Mouse (Mus musculus) liver, embryonic 16.5 days (tissue): Measurements from ENCODE around the gene Ociad1. TPM values are rescaled to one million over a fixed set of nuclear protein-coding genes. Genes with fewer than 3 reads are reported as not detected.

Experiments
- ATAC-seq: fragments of 200-750 bp; cut with Nextera tagmentation; 2 replicates; pipeline ENCODE4 v1.8.0; 2017; ENCODE audit warnings: low read depth, mild to moderate bottlenecking, moderate number of reproducible peaks, moderate library complexity
- H3K27ac ChIP-seq: fragments of 300-500 bp; sonication (generic); 2 replicates; pipeline ENCODE4 v1.5.1; 2014; ENCODE audit warnings: mild to moderate bottlenecking, low read length
- H3K27me3 ChIP-seq: fragments of 300-500 bp; sonication (generic); 2 replicates; pipeline ENCODE4 v1.6.1; 2014; ENCODE audit warnings: low read depth, low read length, mixed read lengths; ENCODE audit not compliant: control insufficient read depth, insufficient read depth
- H3K36me3 ChIP-seq: fragments of 300-500 bp; sonication (generic); 2 replicates; pipeline ENCODE4 v1.6.1; 2014; ENCODE audit warnings: mild to moderate bottlenecking; ENCODE audit not compliant: control insufficient read depth, insufficient read depth
- H3K4me1 ChIP-seq: fragments of 300-500 bp; sonication (generic); 2 replicates; pipeline ENCODE4 v1.6.1; 2014; ENCODE audit warnings: low read depth, low read length, mixed read lengths; ENCODE audit not compliant: control insufficient read depth
- H3K4me2 ChIP-seq: fragments of 300-500 bp; sonication (generic); 2 replicates; pipeline ENCODE4 v1.6.1; 2014; ENCODE audit warnings: low read depth, low read length, mixed read lengths
- H3K4me3 ChIP-seq: fragments of 300-500 bp; sonication (generic); 2 replicates; pipeline ENCODE4 v1.5.1; 2014; ENCODE audit warnings: low read depth, mild to moderate bottlenecking, low read length
- H3K9ac ChIP-seq: fragments of 300-500 bp; sonication (generic); 2 replicates; pipeline ENCODE4 v1.6.1; 2014; ENCODE audit warnings: low read depth, low read length
- H3K9me3 ChIP-seq: fragments of 300-500 bp; sonication (generic); replicated peaks from 2 replicates; pipeline ENCODE4 v1.6.1; 2016; ENCODE audit warnings: low read length; ENCODE audit not compliant: control insufficient read depth
- WGBS: fragments of 180-500 bp; shearing (Covaris S2); extraction: QIAGEN DNeasy Blood & Tissue Kit; methylation state at CpG from one replicate; pipeline ENCODE4 v1.1.7; 2014; ENCODE audit not compliant: insufficient replicate concordance; 5-methylcytosine and 5-hydroxymethylcytosine counted together
- polyA plus RNA-seq: library from polyadenylated mRNA; unstranded; fragments of >200 nt; fragmentation: Nextera tagmentation; extraction: Ambion mirVana; gene quantifications from 2 replicates; pipeline ENCODE4 v1.2.1, GENCODE M21; 2015

The Ociad1 gene
- polyA plus RNA-seq, 1 experiment from 2014 or later, result 108 TPM

DNA sequence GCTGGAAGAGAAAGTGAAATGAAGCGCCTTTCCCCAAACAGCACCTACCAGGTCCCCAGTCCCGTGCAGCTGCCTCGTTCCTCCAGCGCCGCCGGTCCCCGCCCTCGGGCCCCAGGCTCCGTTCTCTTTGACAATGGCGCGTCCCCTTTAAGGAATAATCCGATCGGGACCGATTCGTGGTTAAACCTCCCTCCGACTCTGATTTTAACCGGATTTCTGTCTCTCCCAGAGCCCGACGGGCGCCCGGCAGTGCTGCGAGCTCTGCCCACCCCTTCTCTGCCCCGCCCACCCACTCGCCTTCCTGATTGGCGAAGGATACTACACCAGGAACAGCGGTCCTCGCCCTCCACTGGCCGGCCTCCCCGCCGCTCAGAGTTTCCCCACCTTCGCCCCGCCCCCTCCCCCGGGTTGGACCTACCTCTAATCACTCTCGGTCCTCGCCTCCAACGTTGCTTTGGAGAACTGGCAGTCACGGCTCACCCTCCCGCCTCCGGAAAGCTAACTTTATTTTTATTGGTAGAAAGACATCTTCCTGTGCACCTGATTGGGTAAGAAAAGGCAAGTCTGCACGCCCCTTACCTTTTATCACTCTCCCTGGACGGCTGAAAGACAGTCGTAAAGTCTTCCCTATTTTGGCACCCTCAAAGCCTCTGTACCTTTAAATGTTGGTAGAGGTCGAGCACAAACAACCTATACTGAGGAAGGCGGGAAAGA is 36.1 kb upstream of the Ociad1 start, which contains the start of gene Fryl:
Gene Fryl, minus strand, starts transcription at position 268 of the 714 bp plus-strand sequence.
- Histone ChIP-seq H3K9me3 (no peaks in the 10 kb centered on the region), H3K4me3 (peak within 1 kb of the TSS; percentile 98), H3K27ac (peak within 1 kb of the TSS; percentile 93), H3K4me1 (peaks cover 39% of the 10 kb centered on the region), H3K27me3 (no peaks in the 10 kb centered on the region), H3K4me2 (peak within 1 kb of the TSS; percentile 96), H3K9ac (peak within 1 kb of the TSS; percentile 91), H3K36me3 (no peaks in the 10 kb centered on the region)
- under 1% methylated on average over 43 of the region's 44 CpGs for WGBS
- peak; percentile 97 for ATAC-seq

DNA sequence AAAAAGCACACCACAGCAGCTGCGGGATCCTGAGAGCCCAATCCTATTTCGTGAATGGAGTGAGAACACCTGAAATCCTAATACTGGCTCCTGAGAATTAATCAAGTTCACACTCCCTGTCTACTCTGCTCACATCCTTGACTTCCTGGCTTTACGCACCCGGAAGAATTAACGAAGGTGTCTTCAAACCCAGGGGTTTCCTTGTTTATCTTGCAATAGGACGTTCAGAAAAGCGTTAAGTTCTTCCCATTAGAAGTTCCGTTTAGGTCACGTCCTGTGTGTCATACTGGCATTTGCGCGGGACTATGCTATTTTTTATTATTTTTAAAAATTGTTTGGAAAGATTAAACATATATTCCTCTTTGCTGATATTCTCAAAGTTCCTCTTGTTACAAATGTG is 35.5 kb upstream of the Ociad1 start:
- Histone ChIP-seq H3K9me3 (no peaks in the 10 kb centered on the region), H3K4me2 (peak overlapping the region; percentile 96), H3K27ac (peak overlapping the region; percentile 90), H3K27me3 (no peaks in the 10 kb centered on the region), H3K9ac (peak overlapping the region; percentile 72), H3K4me3 (peak overlapping the region; percentile 98), H3K4me1 (peaks cover 36% of the 10 kb centered on the region), H3K36me3 (no peaks in the 10 kb centered on the region)
- under 1% methylated on average over 11 of the region's 11 CpGs for WGBS
- no peak for ATAC-seq

DNA sequence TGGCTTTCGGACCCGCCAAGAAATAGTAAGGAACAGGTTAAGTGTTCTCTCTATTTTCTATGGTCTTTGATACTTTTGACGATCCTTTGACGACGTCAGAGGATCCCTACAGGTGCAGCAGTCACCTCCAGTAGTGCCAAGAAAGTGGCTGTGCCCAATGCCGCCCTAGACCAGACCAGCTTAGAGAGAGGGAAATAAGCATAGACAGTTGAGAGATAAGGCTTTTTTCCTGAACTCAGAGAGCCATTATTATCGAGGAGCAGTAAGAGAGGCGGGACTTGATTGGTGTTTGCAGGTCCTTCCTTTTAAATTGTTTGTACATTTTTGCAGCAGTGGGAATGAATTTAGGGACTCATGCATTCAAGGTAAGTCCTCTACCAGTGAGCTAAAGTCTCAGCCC is 34.9 kb upstream of the Ociad1 start:
- no peak for ATAC-seq
- peak overlapping the region; percentile 98 for H3K4me3 ChIP-seq

DNA sequence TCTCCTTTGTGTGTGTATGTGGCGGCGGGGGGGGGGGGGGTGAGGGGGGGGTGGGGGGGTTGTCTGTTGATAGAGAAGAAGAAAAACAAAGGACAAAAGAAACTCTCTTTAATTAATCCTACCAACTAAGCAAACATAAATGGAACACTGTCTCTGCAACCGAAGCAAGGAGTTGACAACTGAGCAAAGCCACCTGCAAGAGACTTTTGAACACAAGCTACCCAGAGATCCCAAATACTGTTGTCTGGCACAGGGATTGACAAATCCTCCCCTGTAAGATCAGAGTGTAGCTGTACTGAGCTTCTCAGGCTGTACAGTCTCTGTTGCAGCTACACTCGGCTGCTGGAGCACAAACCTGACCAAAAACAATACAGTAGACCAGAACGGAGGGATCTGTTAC is 28.5 kb upstream of the Ociad1 start:
- Histone ChIP-seq H3K4me2 (no peak overlapping the region), H3K27me3 (no peaks in the 10 kb centered on the region), H3K4me1 (no peaks in the 10 kb centered on the region), H3K9ac (no peak overlapping the region), H3K36me3 (no peaks in the 10 kb centered on the region), H3K9me3 (no peaks in the 10 kb centered on the region), H3K27ac (no peak overlapping the region), H3K4me3 (no peak overlapping the region)
- 63% methylated on average over 4 of the region's 5 CpGs for WGBS
- no peak for ATAC-seq

More for the DNA sequence above, 34.9 kb upstream of the Ociad1 start:
- Histone ChIP-seq H3K9ac (peak overlapping the region; percentile 72), H3K4me1 (peaks cover 30% of the 10 kb centered on the region), H3K36me3 (no peaks in the 10 kb centered on the region), H3K27me3 (no peaks in the 10 kb centered on the region), H3K4me2 (peak overlapping the region; percentile 96), H3K27ac (peak overlapping the region; percentile 90), H3K9me3 (no peaks in the 10 kb centered on the region)
- 22% methylated on average over 8 of the region's 8 CpGs for WGBS

DNA sequence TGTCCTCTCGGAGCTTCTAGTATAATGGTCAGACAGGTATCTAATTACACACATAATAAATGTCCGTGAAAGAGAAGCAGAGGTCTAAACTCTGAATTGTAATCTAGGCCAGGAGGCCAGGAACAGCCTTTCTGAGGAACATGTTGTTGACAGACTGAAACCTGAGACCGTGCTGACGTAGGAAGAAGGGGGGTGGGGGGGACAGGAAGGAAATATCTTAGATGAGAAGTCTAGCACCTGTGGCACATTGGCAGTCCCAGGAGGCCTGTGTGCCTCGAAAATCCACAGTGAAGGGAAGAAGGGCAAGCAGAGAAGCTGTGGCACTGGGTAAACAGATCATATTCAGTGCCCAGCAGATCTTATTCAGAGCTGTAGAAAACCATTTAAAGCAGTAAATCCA is 27.1 kb upstream of the Ociad1 start:
- no peak for ATAC-seq
- Histone ChIP-seq H3K27ac (no peak overlapping the region), H3K4me3 (no peak overlapping the region), H3K27me3 (no peaks in the 10 kb centered on the region), H3K9ac (no peak overlapping the region), H3K9me3 (no peaks in the 10 kb centered on the region), H3K4me1 (no peaks in the 10 kb centered on the region), H3K36me3 (no peaks in the 10 kb centered on the region), H3K4me2 (no peak overlapping the region)
- WGBS, result 44% methylated on average over 5 of the region's 5 CpGs

DNA sequence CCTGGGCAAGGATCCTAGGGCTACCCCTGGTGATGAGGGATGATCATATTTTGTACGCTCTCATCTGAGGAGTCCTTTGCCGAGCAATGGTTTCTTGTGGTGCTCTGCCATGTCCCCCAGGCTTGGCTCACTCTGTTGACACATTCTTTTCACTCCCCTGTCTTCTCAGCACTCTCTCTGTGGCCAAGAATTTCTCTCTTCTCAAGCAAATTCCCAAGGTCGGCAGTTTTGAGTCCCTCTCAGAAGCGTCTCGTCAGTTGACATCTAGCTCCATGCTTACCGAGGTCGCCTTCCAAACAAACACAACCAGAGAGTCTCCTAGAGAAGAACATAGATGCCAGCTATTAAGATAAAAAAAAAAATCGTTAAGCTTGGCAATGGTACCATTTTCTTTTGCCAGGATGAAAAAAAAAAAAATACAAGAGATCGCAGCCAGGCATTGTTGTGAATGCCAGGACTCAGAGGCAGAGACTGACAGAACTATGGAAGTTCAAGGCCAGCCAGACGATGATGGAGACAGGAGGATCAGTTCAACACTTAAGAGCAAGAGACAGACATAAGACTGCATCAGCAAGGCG is 23.9 kb upstream of the Ociad1 start:
- Histone ChIP-seq H3K4me1 (no peaks in the 10 kb centered on the region), H3K9me3 (no peaks in the 10 kb centered on the region), H3K9ac (no peak overlapping the region), H3K4me2 (no peak overlapping the region), H3K27me3 (no peaks in the 10 kb centered on the region), H3K4me3 (no peak overlapping the region), H3K36me3 (no peaks in the 10 kb centered on the region), H3K27ac (no peak overlapping the region)
- 67% methylated on average over 11 of the region's 11 CpGs for WGBS
- ATAC-seq, result no peak

DNA sequence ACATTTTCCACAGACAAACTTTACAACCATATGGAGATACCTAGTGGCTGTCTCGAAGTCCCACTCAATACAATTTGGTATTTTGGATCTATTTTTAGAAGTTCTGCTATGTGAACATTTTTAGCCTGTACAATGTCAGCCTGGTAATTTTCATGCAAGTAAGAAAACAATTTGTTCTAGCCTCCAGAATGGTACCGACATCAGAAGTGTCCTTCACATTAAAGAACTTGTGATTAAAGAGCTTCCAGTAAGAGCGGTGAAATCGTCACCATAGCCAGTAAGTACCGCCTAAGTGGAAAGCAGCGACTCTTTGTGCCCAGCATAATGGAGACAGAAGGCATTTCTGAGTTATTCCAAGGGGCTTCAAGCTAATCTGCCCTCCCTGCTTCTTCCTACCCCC is 22.0 kb upstream of the Ociad1 start:
- Histone ChIP-seq H3K9ac (no peak overlapping the region), H3K4me1 (no peaks in the 10 kb centered on the region), H3K4me2 (no peak overlapping the region), H3K36me3 (no peaks in the 10 kb centered on the region), H3K27me3 (no peaks in the 10 kb centered on the region), H3K9me3 (no peaks in the 10 kb centered on the region), H3K4me3 (no peak overlapping the region), H3K27ac (no peak overlapping the region)
- 67% methylated on average over 6 of the region's 6 CpGs for WGBS
- ATAC-seq, result no peak

DNA sequence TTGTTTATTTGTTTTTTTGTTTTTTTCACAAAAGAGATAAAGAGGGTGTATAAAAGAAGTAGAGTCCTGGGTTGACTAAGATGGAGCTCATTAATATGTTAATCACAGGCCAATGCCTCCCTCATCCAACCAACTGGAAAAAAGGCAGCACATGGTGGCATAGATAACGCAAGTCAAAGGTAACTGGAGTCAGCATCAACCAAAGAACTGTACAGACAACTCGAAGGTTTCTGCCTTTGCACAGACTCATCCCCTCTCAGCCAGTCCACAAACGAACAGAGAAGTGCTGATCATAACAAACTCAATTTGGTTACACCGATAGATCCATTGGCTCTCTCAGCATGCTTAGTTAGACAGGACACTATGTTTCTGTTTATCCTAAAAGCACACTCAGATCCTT is 19.4 kb upstream of the Ociad1 start:
- Histone ChIP-seq H3K9me3 (no peaks in the 10 kb centered on the region), H3K9ac (no peak overlapping the region), H3K4me2 (no peak overlapping the region), H3K36me3 (no peaks in the 10 kb centered on the region), H3K4me1 (no peaks in the 10 kb centered on the region), H3K27ac (no peak overlapping the region), H3K4me3 (no peak overlapping the region), H3K27me3 (no peaks in the 10 kb centered on the region)
- ATAC-seq, result no peak
- 67% methylated on average over 4 of the region's 4 CpGs for WGBS

DNA sequence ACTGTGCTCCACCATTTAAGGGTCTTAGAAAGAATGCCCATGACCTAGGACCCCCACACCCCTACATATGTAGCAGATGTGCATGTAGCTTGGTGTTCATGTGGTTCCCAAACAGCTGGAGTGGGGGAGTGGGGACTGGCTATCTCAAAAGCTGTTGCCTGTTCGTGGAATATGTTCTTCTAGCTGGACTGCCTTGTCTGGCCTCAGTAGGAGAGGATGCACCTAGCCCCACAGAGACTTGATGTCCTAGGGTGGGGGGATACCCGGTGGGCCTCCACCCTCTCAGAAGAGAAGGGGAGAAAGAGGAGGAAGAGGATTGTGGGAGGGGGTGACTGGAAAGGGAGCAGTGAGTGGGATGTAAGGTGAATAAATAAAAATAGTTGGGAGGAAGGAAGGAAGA is 17.6 kb upstream of the Ociad1 start:
- H3K4me1 ChIP-seq, result peaks cover 3% of the 10 kb centered on the region; the same call in 1 of the 2 replicates
- no peaks in the 10 kb centered on the region for H3K27me3 ChIP-seq
- ATAC-seq, result no peak
- H3K9me3 ChIP-seq, result no peaks in the 10 kb centered on the region
- WGBS, result 51% methylated on average over 2 of the region's 2 CpGs
- H3K4me3 ChIP-seq, result no peak overlapping the region
- no peaks in the 10 kb centered on the region for H3K36me3 ChIP-seq
- H3K27ac ChIP-seq, result no peak overlapping the region
- H3K4me2 ChIP-seq, result no peak overlapping the region
- no peak overlapping the region for H3K9ac ChIP-seq
